Mouse (Mus musculus) brain, embryonic 14.5 days (tissue): ENCODE data around the gene Gcnt3. TPM values are rescaled to one million over a fixed set of nuclear protein-coding genes. Genes with fewer than 3 reads are reported as not detected.

Experiments
- DNase-seq: peaks from one replicate; pipeline ENCODE4 v3.0.0-alpha.2; 2011; ENCODE audit warnings: low read depth
- CTCF ChIP-seq: fragments of 200-500 bp; IDR thresholded peaks from 2 replicates; pipeline ENCODE4 v1.5.1; 2012; ENCODE audit warnings: inconsistent platforms, mild to moderate bottlenecking, moderate library complexity, borderline replicate concordance; ENCODE audit not compliant: insufficient read depth, insufficient read length; ENCODE audit errors: extremely low read depth
- POLR2A ChIP-seq: fragments of 200-500 bp; IDR thresholded peaks from 2 replicates; pipeline ENCODE4 v1.6.1; 2012; ENCODE audit warnings: mild to moderate bottlenecking, inconsistent platforms, borderline replicate concordance; ENCODE audit not compliant: poor library complexity, insufficient read depth, insufficient read length, severe bottlenecking; ENCODE audit errors: extremely low read depth
- polyA plus RNA-seq: library from polyadenylated mRNA; depleted of rRNA; stranded (reverse); fragments of >200 nt; gene quantifications from 2 replicates; pipeline ENCODE4 v1.2.3, GENCODE M21; 2012; rRNA removed

The Gcnt3 gene
- polyA plus RNA-seq, 1 experiment, result not detected

DNA sequence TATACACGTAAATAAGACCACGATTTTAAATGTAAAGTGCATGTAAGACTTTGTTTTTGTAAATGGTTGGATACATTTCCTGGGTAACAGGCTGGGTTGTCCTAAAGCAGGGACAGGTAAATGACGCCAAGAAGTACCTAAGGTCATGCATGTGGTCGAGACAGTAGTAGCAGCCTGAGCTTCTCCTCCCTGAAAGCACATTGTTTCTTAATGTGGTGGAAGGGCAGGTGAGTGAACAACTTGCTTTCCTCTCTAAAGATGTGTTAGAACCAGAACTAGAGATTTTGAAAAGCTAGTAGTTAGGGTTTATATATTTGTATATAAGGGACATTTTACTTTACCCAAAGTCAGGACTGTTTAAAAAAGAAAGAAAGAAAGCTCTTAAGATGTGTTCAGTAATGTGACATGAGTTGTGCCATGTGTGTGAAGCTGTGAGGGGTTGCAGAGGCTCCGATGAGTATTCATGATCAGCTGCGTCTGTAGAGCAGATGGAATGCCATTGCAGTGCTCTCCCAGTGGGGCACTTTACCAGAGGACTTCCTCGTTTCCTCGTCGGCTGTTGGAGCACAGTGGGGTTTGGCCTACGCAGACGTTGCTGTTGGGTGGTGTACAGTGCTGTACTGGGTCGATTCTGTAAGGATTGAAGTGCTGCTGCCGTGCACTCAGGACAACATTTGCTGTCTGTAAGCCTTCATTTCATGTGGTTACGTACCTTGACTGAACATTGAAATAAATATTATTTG is 30.2 kb downstream of the Gcnt3 start:
- no peak for DNase-seq
- TF ChIP-seq CTCF (no peak), POLR2A (no peak)

GRCm38 (mm10) chr9:70006984-70007383 is 30.9 kb downstream of the Gcnt3 start:
- DNase-seq, result no peak
- TF ChIP-seq POLR2A, result no peak
- TF ChIP-seq CTCF, result no peak

DNA sequence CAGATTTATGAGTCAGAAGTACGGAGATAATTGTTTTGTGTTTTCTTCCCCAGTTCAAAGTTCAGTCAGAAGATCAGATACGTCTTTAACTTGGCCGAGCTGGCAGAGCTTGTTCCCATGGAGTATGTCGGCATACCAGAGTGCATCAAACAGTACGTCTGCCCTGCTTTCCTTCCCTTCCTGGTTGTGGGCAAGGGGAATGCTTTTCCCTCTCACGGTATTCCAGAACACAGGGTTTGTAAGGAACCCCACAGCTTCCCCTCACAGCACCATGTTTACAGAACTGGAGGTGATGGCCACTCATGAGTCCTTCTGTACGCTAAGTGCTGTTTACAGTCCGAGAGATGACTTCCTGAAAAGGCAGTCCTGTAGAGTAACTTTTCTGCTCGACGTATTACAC is 34.4 kb downstream of the Gcnt3 start:
- DNase-seq, result no peak
- TF ChIP-seq CTCF (no peak), POLR2A (no peak)

DNA sequence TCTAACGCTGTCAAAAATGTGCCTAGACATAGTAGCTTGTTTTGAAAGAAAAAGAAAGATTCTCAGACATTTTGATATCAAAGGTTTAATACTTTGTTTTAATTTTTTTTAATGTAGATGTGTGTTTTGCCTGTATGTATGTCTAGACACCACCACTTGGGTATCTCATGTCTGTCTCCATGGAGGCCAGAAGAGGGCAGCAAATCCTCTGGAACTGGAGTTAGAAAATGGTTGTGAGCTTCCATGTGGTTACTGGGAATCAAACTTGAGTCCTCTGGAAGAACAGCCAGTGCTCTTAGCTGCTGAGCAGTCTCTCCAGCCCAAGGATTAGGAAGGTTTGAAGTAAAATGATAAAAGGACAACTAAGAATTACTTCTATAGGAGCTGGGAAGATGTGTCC is 38.6 kb downstream of the Gcnt3 start:
- no peak for TF ChIP-seq POLR2A
- TF ChIP-seq CTCF, result peak; percentile 34; the same call in 1 of the 2 replicates
- DNase-seq, result no peak

DNA sequence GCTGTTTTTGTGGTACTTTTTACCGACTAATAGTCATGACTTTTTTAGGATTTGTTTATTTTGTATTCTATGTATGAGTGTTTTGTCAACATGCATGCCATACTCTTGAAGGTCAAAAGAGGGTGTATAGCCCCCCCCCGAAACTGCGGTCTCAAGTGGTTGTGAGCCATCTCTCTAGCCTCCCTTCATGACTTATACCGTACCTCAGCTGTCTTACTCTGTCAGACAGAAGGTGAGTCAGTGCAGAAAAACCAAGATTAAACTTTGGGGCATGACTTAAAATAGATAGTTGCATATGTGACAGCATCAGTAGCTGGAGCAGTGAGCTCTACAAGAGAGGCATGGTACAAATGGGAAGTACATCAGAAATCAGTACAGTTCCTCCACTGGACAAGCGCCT is 43.3 kb downstream of the Gcnt3 start:
- TF ChIP-seq POLR2A (no peak), CTCF (no peak)
- no peak for DNase-seq

DNA sequence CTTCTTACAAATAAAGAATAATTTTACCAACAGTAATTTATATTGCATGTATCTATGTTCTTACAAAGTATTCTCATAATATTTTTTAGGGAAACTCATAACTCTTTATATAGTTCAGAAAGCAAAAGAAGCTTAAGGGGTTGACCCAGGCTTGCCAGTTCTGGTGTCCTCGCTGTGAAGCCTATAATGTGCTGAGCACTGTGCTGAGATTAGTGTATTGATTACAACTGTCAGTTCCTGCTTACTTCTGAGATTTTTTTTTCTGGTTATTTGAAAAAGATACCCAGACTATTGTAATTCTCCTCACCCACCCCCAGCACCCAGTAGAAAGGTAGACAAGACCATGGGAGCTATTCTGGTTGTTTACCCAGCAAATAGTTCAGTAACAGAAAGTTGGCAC is 44.4 kb downstream of the Gcnt3 start:
- no peak for DNase-seq
- TF ChIP-seq CTCF (no peak), POLR2A (no peak)

DNA sequence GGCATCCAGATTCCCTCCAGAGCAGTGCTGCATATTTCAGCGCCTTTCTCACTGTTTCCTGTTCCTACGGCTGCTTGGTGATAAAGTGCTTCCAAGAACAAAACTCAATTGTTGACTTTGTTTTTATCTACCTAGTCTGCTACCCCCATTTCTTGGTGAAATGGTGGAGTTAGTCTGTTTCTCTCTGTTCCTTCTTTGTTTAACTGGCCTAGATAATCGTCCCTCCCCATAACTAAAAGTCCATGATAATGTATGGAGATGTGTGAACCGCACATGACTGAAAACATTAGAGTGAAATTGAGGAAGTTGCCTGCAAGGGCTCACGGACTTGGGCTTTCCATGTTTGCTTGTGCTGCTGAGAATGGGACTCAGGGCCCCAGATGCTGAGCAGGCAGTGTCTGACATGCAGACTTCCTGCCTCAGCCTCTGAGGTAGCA is 45.0 kb downstream of the Gcnt3 start:
- no peak for TF ChIP-seq POLR2A
- no peak for TF ChIP-seq CTCF

DNA sequence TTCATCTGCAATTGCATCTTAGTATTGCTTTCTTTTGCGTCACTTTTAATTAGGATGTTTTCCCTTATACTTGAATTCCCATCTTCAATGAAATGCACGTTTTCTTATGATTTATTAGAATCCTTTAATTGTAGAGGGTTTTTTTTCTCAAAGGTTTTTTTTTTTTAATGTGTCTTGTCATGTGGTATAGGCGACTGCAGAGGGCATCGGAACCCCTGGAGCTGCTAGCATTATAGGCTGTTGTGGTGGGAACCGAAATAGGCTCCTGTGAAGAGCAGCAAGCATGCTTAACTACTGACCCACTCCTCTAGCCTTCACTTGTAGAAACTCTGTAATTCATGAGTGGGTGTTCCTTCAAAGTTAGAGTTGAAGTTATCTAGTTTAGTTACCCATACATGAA is 47.5 kb downstream of the Gcnt3 start:
- DNase-seq, result peak; percentile 50
- TF ChIP-seq POLR2A (no peak), CTCF (peak; percentile 4; the same call in 1 of the 2 replicates)

More for the DNA sequence above, 45.0 kb downstream of the Gcnt3 start:
- DNase-seq, result no peak

- TF ChIP-seq POLR2A, result 0 out of 2 replicates have a peak, but pooled peaks have one; percentile 70
- TF ChIP-seq CTCF, result no peak
- peak; percentile 97 for DNase-seq
Measured at GRCm38 (mm10) chr9:69989303-69990121, 48.4 kb downstream of the Gcnt3 start, which contains the start of gene Bnip2. TSS of gene Bnip2 (plus strand) at chr9:69989466.

DNA sequence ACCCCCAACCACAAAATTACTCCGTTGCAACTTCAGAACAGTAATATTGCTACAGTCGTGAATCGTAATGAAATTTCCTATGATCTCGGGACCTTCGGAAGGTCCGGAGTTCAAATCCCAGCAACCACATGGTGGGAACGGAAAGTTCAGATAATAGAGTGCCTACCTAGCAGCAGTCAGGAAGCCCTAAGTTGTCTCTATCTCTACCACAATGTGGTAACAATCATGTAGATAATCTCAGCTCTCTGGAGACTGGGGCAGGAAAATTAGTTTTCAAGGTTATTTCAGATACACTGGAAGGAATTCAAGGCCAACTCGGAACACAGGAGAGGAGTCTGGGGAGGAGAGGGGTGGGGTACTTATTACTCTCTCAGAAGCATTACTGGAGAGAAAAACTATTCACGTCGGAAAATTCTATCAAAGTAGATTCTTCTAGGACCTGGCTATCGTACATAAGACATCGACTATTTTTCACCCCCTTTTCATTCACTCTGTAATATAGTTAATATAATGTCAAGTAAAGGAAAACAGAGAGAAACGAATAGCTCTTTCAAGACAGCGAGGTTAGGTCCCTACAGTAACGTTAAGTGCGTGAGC is 49.1 kb downstream of the Gcnt3 start:
- TF ChIP-seq CTCF (no peak), POLR2A (no peak)
- DNase-seq, result no peak

DNA sequence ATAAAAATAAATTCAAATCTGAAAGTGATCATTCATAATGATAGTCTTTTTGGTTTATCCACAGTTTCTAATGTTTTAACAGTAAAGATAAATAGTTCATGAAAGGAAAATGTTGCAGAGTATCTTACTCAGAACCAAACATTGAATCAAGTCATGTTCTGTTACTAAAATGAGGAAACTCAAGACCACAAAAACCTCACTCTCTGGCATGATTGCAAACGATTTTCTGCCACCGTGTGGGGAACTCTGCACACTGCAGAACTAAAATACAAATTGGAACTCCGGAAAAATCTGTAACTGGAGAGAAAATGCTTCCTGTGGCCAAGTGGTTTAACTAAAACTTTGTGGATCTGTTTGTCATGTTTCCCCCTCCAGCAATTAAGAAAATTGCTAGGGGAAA is 50.3 kb downstream of the Gcnt3 start:
- TF ChIP-seq POLR2A (no peak), CTCF (peak; percentile 71; the same call in 1 of the 2 replicates)
- DNase-seq, result peak; percentile 83

- DNase-seq, result no peak
- no peak for TF ChIP-seq CTCF
- TF ChIP-seq POLR2A, result no peak
Measured at GRCm38 (mm10) chr9:69986571-69986970, 51.3 kb downstream of the Gcnt3 start.

DNA sequence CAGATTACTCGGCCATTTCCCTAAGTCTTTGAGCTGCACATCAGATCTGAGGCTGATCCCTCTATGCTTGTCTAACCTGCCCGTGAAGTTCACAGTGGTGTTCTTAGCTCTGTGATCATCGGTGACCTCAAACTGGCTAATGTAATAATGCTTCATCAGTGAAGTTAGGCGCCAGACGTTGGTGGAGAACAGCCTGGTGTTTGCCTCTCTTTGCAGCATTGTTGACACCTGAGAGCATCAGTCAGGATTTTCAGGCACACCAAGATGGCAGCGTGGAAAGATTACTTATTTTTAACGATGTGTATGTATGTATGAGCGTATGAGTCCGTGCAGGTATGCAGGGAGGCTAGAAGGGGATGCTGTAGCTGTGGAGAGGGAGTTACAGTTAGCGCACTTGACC is 51.8 kb downstream of the Gcnt3 start:
- TF ChIP-seq CTCF (no peak), POLR2A (no peak)

DNA sequence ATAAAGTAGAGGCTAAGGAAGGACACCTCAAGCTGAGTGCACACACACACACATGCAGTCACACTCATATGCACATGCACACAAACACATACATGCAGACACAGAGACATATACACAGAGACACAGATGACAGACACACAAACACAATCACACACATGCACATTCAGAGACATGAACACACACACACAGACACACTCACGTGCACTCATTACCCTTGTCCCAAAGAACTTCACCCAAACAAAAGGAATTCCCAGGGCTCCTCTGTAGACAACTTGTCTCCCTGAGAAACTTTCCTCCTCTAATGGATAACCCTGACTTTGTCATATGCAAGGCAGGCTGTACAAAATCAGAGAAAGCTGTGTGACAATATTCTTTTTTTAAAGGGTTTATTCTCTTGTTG is 52.4 kb downstream of the Gcnt3 start:
- TF ChIP-seq CTCF (no peak), POLR2A (no peak)
- DNase-seq, result no peak

More for the DNA sequence above, 51.8 kb downstream of the Gcnt3 start:
- DNase-seq, result no peak

Other genes starting within 250 kb of the Gcnt3 start
- gene Bnip2, start 48.6 kb downstream of the Gcnt3 start, polyA plus RNA-seq, result 71.6 and 85.3 TPM in 2 replicates
- gene Gtf2a2, start 25.5 kb downstream of the Gcnt3 start, polyA plus RNA-seq, result 103 and 126 TPM in 2 replicates
- 3.1 and 5.0 TPM in 2 replicates for gene Fam81a, start 104.5 kb upstream of the Gcnt3 start, polyA plus RNA-seq
- gene Myo1e, start 169.3 kb upstream of the Gcnt3 start, polyA plus RNA-seq, result 2.8 and 4.6 TPM in 2 replicates